In the genomic region with DNA sequence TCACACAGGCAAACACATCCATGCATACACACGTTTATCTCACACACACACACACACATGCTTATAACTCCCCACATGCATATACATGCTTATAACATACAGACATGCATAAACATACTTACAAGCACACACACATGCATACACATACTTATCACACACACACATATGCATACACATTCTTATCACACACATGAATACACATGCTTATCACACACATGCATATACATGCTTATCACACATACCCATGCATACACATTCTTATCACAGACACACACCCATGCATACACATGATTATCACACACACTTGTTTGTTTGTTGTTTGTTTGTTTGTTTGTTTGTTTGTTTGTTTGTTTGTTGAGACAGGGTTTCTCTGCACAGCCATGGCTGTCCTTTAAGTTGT, we compare ENCODE assay signal across 11 mouse cellular contexts.
"Had no signal": no experiment of that assay in that cellular context is flagged by ENCODE, and none has a peak within 500 bp of the region (broad histone marks: within the 10 kb centered on the region; RNA-seq: fewer than 3 reads in every experiment).

No protein-coding gene starts in this region.

- DNase-seq: kidney, adult 18-20 months; kidney, postnatal 10 days; lung, adult 2 months; lung, postnatal 10 days; right cerebral cortex, postnatal 14 days; thymus, postnatal 36 days had no signal

- H3K27ac ChIP-seq: left cerebral cortex, adult 2 months; limb, embryonic 10.5 days; macrophage; midbrain, embryonic 13.5 days; stomach, embryonic 15.5 days had no signal

- H3K36me3 ChIP-seq: limb, embryonic 10.5 days; midbrain, embryonic 13.5 days; stomach, embryonic 15.5 days had no signal

- H3K4me2 ChIP-seq: midbrain, embryonic 13.5 days; stomach, embryonic 15.5 days had no signal

- H3K4me3 ChIP-seq: left cerebral cortex, adult 2 months; limb, embryonic 10.5 days; midbrain, embryonic 13.5 days; stomach, embryonic 15.5 days had no signal

- H3K9me3 ChIP-seq: limb, embryonic 10.5 days; midbrain, embryonic 13.5 days; stomach, embryonic 15.5 days had no signal

- H3K9ac ChIP-seq: midbrain, embryonic 13.5 days; stomach, embryonic 15.5 days had no signal

- ATAC-seq: midbrain, embryonic 13.5 days had no signal

- H3K4me1 ChIP-seq: midbrain, embryonic 13.5 days had no signal

- H3K27me3 ChIP-seq: midbrain, embryonic 13.5 days; stomach, embryonic 15.5 days had no signal
